Mouse (Mus musculus): ENCODE data around the gene Plxdc1.

Plxdc1 gene

DNA sequence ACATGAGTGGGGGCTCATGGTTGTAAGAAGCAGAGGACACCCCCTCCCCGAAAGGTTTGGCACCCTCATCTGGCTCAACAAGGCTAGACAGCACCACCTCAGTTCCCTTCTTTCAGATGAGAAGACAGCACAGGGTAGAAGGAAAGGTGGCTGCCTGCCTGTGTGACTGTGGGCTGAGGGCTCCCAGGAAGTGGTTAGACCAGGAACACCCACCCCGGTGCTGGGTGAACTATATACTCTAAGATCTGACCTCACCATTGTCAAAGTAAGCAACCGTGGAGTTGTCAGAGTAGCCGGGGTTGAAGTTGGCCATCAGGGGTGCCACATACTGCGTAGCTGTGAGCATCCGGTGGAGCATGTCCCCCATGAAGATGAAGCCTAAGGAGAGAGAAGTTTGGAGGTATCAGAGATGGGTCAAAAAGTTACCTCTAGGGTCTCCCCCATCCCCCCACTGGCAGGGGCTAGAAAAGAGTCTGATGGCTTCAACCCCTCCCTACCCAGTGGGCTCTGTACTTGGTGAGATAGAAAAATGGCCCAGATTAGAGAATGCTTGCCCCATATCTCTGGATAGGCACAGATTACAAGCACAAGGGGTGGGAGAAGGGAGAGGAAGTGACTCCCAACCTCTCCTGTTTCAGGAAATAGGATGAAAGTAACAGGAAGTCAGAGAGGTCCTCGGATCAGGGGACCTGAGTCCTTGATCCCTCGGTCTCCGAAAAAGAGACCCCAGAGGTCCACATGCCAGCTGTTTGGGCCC is 30.9 kb downstream of the Plxdc1 start:
- DNase-seq (ENCODE audit: low read depth, low spot score) = no peak

DNA sequence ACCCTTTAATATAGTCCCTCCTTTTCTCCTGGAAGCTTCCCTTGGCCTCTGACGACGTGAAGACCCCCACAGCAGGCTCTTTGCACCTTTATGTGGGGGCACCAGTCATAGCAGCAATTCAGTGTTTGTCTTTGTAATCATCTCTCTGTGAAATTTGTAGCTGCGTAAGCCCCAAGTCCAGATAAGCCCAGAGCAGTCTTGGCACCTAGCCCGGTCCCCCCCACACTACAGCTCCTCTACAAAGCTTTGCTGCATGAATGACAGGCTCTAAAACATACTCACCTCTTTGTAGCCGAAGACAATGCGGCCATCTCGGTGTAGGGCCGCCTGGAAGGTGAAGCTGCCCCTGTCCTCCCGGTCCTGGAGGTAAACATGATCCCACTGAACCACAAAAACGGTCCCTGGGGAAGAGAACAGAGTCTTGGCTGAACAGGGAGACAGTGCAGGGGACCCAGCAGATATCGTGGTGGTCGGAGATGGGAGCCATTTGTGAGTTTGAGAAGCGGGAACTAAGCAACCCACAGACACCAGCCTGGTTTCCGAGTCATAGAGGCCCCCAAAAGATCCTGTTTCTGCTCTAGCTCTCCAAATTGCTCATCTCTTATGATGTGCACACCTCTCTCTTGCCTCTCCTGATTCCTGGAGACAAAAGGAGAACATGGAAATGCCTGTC is 31.6 kb downstream of the Plxdc1 start:
- no peak for DNase-seq (ENCODE audit: low read depth, low spot score)

- no peak for DNase-seq (ENCODE audit: low read depth, low spot score)
Observed at GRCm38 (mm10) chr11:97953939-97954275, 32.3 kb downstream of the Plxdc1 start.

DNA sequence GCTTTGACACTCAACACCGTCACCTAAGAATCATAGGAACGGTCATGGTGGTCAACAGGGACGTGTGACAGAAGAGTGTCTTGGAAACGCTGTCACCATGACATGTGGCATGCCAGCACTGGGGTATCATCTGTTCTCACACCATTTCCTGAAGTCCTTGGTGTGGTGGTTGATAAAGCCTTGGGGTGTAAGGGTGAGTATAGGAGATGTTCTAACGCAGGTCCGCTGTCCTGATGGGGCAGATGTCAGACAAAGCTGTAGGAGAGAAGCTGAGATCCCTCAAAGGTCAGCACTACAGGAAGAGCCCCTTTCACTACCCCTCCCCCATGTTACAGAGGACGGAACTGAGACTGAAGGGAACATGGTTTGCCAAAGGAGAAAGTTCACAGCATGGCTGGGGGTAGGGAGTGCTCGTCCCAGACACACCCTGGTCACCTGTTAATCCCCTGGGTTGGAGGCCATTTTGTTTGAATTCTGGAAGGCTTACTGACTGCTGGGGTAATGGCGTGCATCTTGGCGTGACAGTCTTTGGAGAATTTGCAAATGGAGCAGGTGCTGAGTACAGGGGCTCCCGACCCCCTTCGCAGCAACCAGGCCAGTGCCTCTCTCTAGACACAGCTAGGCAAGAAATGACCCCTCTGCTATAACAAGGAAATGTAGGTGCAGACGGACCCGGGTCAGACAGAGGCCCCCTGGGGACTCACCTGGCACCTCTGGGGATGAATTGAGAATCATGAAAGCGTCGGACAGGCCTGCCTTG is 32.9 kb downstream of the Plxdc1 start:
- no peak for DNase-seq (ENCODE audit: low read depth, low spot score)

GRCm38 (mm10) chr11:97952367-97953006 is 33.8 kb downstream of the Plxdc1 start:
- no peak for DNase-seq (ENCODE audit: low read depth, low spot score)

DNA sequence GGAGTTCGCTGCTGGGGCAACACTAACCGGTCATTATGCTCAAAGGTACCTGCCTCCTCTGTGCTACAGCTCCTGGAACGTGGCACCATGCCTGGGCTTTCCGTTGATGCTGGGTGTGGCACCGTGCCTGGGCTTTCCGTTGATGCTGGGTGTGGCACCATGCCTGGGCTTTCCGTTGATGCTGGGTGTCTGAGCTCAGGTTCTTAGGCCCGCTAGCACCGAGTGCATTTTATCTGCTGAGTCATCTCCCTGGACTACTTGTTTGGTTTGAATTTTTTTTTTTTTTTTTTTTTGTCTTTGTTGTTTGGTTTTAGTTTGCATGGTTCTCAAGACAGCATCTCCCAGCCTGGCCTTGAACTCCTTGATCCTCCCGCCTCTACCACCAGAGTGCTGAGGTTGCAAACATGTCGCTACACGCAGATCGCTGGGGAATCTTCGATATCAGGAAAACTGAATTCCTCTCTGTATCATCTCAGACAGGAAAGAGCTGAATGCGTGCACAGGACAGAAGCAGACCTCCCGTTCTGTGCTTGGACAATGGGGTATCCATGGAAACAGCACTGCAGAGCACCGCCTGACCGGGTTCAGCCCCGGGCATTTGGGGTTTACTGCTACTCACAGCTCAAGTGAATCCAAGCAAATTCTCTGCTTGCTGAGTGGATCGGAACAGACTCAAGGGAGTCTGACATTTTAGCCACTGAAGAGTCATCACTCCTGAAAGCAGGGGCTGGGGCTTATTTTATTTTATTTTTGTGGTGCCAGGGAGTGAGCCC is 36.4 kb downstream of the Plxdc1 start:
- peak; percentile 89 for DNase-seq (ENCODE audit: low read depth, low spot score)

- no peak for DNase-seq (ENCODE audit: low read depth, low spot score)
Observed at GRCm38 (mm10) chr11:97947426-97947825, 38.8 kb downstream of the Plxdc1 start.

GRCm38 (mm10) chr11:97945738-97946289 is 40.4 kb downstream of the Plxdc1 start:
- peak; percentile 37 for DNase-seq (ENCODE audit: low read depth, low spot score)

GRCm38 (mm10) chr11:97945031-97945430 is 41.2 kb downstream of the Plxdc1 start:
- peak; percentile 18 for DNase-seq (ENCODE audit: low read depth, low spot score)

DNA sequence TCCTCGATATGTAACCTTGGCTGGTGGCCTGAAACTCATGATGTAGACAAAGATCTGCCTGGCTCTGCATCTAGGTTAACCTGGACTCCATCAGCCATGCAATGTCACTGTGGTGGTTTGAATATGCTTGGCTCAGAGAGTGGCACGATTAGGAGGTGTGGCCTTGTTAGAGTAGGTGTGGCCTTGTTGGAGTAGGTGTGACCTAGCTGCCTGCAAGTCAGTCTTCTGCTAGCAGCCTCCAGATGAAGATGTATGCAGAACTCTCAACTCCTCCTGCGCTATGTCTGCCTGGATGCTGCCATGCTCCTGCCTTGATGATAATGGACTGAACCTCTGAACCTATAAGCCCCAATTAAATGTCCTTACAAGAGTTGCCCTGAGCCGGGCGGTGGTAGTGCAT is 43.0 kb downstream of the Plxdc1 start:
- DNase-seq (ENCODE audit: low read depth, low spot score) = peak; percentile 39

- no peak for DNase-seq (ENCODE audit: low read depth, low spot score)
Observed at GRCm38 (mm10) chr11:97942420-97943111, 43.7 kb downstream of the Plxdc1 start.

DNA sequence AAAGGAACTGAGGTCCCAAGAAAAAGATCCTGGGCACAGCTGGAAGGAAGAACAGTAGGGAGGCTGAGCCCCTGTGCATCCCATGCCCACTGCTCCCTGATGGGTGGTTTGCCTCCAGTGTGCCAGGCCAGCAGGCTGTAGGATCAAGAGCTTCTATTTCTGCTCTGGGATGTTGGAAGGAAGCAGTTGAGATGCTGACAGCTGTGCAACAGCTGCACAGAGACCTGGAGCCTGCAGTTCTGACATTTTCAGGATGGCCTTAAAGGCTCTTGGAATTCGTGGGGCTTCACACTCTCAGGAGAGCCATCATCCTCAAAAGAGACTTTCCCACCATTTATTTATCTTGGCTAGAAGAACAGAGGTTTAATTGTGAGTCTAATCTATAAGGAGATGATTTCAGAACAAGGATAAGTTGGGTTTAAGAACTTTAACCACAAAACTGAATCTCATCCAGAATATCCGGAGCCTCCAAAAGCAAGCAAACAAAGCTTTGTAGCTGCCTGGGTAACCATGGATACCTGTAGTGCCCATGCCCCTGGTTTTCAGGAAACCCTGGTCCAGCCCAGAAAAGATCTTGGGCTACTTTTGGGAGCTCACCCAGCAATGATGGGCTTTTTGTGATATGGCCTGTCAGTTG is 48.7 kb downstream of the Plxdc1 start:
- peak; percentile 51 for DNase-seq (ENCODE audit: low read depth, low spot score)

- peak; percentile 92 for DNase-seq (ENCODE audit: low read depth, low spot score)
Observed at GRCm38 (mm10) chr11:97936758-97937157, 49.5 kb downstream of the Plxdc1 start.

GRCm38 (mm10) chr11:97935913-97936575 is 50.2 kb downstream of the Plxdc1 start:
- DNase-seq (ENCODE audit: low read depth, low spot score) = peak; percentile 95

DNA sequence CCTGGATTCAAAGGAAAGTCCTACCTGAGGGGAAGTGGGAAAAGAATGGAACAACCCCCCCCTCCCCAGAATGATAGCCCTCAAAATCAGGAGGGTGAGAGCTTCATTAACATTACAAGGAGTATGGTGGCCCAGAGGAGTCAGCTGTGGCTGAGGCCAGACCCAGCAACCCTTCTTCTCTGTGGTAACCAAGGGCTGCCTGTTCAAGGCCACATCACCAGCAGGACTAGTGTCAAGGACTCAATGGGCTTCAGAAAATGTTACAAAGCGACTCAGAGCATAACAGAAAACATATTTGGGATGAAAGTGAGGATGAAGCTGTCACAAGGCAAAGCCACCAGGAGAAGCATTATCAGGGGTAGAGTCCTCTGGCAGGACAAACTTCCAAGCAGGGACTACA is 52.7 kb downstream of the Plxdc1 start:
- DNase-seq (ENCODE audit: low read depth, low spot score) = no peak

GRCm38 (mm10) chr11:97928905-97929304 is 57.3 kb downstream of the Plxdc1 start:
- no peak for DNase-seq (ENCODE audit: low read depth, low spot score)

DNA sequence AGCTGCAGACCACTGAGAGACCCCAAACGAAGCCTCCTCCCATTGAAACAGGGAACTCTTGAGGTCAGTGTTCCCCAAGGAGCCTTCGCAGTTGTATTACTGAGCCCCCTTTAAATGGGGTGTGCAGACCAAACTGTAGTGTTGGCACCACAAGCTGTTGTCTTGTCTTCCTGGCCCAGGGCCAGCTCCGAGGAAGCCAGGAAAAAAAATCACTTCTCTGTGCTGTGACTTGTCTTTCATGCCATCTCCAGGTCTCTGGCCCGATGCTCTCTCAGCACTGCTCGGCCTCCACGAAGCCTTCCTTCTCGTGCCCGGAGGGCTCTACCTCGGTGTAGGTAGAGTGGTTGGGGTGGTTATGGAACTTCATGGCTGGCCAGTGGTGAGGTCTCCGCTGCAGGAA is 62.0 kb downstream of the Plxdc1 start:
- no peak for DNase-seq (ENCODE audit: low read depth, low spot score)

DNA sequence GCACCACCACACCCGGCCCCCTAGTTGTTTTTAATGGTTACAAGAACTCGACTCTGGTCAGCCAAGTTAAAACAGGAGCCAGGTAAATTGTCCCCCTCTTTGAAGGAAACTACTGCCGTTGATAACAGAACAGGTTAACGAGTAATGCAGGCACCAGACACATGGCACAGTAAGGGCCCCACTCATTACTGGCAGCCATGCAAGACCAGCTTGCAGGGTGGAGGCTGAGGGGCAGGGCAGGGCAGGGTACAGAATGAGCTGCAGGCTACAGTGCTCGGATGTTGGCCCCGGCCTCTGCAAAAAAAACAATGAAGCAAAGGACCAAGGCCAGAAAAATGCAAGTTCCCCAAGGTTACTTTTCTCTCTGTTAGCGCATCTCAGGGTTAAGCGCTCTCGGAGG is 62.6 kb downstream of the Plxdc1 start:
- no peak for DNase-seq (ENCODE audit: low read depth, low spot score)

DNA sequence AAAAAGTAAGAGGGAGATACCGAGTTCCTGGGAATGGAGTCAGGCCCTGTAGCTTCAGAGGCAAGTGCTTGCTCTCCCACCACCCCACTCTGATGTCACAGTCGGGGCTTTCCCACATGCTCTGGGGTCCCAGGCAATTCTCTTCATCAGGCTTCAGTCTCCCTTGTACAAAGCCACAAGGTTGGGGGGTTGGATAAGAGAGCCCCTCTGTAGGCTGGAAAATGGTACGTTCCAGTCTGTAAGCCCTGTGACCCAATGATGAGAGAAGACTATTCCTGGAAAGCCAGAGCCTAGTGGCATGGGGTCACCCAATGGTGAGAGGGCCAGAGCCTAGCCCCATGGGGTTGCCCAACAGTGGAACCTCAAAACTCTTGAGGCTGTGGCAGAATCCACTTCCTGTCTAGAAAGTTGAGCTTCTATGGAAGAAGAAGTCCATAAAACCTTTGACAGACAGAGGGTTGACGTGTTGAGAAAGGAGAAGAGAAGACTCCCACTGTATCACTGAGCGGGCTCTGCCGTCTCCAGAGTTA is 70.2 kb downstream of the Plxdc1 start:
- no peak for DNase-seq (ENCODE audit: low read depth, low spot score)

Measured in 3T3-L1 (cell line).